Mouse (Mus musculus): Measurements from ENCODE around the gene Arid4a.

GRCm38 (mm10) chr12:71113074-71113473 is 97.3 kb downstream of the Arid4a start:
- TF ChIP-seq CTCF (IDR thresholded peaks at IDR 0.05; ENCODE audit: low read depth) (no peak), EP300 (IDR thresholded peaks at IDR 0.05; ENCODE audit: low read depth) (no peak)
